Mouse (Mus musculus) small intestine, adult 2 months (tissue): ENCODE data around the gene Enoph1.

Experiments
- CTCF ChIP-seq: fragments of 200-500 bp; IDR thresholded peaks from 2 replicates; pipeline ENCODE4 v1.5.1; 2012; ENCODE audit warnings: low read depth, mild to moderate bottlenecking, control low read depth, inconsistent platforms, low read length, moderate library complexity, mixed read lengths; ENCODE audit not compliant: insufficient replicate concordance, insufficient read length; ENCODE audit errors: extremely low read depth
- POLR2A ChIP-seq: fragments of 200-500 bp; IDR thresholded peaks from 2 replicates; pipeline ENCODE4 v1.6.1; 2012; ENCODE audit warnings: low read depth, mild to moderate bottlenecking, control low read depth, inconsistent platforms, low read length, moderate library complexity

DNA sequence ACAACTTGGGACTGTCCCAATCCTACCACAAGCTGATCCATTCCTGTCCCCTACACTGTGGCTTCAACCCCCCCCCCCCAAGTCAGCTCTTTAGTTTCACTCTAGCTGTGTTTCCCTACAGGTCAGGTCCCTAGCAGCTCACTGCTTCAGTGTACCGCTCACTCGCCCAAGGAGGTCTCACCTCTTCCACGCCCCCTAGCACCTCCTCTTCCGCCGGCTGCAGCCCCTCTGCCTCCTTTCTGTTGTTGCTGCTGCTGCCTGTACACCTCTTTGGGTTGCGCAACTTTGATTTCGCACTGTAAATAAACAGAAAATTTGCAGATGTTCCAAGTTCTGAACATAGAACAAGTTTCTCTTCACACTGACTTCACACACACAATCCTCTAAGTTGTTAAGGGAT, 3.1 kb upstream of the Enoph1 start:
- no peak for TF ChIP-seq CTCF
- TF ChIP-seq POLR2A, result no peak
